Mouse (Mus musculus) neural tube, embryonic 15.5 days (tissue): ENCODE measurements at regions not wholly inside any gene's neighbourhood (a gene's known extent, or its start where the extent isn't known, plus 50 kb on each side); places are given as distances from the start of the nearest gene placed in this dataset.

ENCODE experiments used
- ATAC-seq: fragments of 200-750 bp; cut with Nextera tagmentation; 2 replicates; pipeline ENCODE4 v1.8.0; 2017; ENCODE audit warnings: mild to moderate bottlenecking, moderate TSS enrichment, moderate library complexity; ENCODE audit not compliant: low FRiP score
- H3K27ac ChIP-seq: fragments of 300-500 bp; sonication (generic); replicated peaks from 2 replicates; pipeline ENCODE4 v1.5.1; 2015; ENCODE audit warnings: mild to moderate bottlenecking, inconsistent platforms
- H3K27me3 ChIP-seq: fragments of 300-500 bp; sonication (generic); replicated peaks from 2 replicates; pipeline ENCODE4 v1.6.1; 2015; ENCODE audit warnings: inconsistent platforms
- H3K36me3 ChIP-seq: fragments of 300-500 bp; sonication (generic); 2 replicates; pipeline ENCODE4 v1.6.1; 2015; ENCODE audit warnings: inconsistent platforms
- H3K4me1 ChIP-seq: fragments of 300-500 bp; sonication (generic); 2 replicates; pipeline ENCODE4 v1.6.1; 2015; ENCODE audit warnings: inconsistent platforms
- H3K4me2 ChIP-seq: fragments of 300-500 bp; sonication (generic); 2 replicates; pipeline ENCODE4 v1.6.1; 2015; ENCODE audit warnings: inconsistent platforms, mild to moderate bottlenecking, moderate library complexity
- H3K4me3 ChIP-seq: fragments of 300-500 bp; sonication (generic); replicated peaks from 2 replicates; pipeline ENCODE4 v1.5.1; 2015; ENCODE audit warnings: mild to moderate bottlenecking, inconsistent platforms
- H3K9ac ChIP-seq: fragments of 300-500 bp; sonication (generic); replicated peaks from 2 replicates; pipeline ENCODE4 v1.6.1; 2015; ENCODE audit warnings: mild to moderate bottlenecking, inconsistent platforms
- H3K9me3 ChIP-seq: fragments of 300-500 bp; sonication (generic); replicated peaks from 2 replicates; pipeline ENCODE4 v1.6.1; 2016; ENCODE audit warnings: inconsistent platforms
- WGBS: fragments of 180-500 bp; shearing (Covaris S2); methylation state at CpG from one replicate; pipeline ENCODE4 v1.1.7; 2015; ENCODE audit warnings: mixed read lengths; 5-methylcytosine and 5-hydroxymethylcytosine counted together

- ATAC-seq, result no peak
- Histone ChIP-seq H3K4me2 (no peak overlapping the region), H3K4me3 (no peak overlapping the region), H3K4me1 (no peaks in the 10 kb centered on the region), H3K9me3 (no peaks in the 10 kb centered on the region), H3K27me3 (no peaks in the 10 kb centered on the region), H3K36me3 (no peaks in the 10 kb centered on the region), H3K9ac (no peak overlapping the region), H3K27ac (no peak overlapping the region)
- WGBS, result 73% methylated on average over 2 of the region's 2 CpGs
Observed at GRCm38 (mm10) chr9:52341029-52341428, 172.7 kb upstream of the Zc3h12c start.

GRCm38 (mm10) chr9:52337786-52338322 is 169.5 kb upstream of the Zc3h12c start:
- H3K9me3 ChIP-seq, result no peaks in the 10 kb centered on the region
- no peak overlapping the region for H3K4me3 ChIP-seq
- WGBS, result 83% methylated on average over 4 of the region's 4 CpGs
- ATAC-seq, result no peak
- no peak overlapping the region for H3K9ac ChIP-seq
- H3K36me3 ChIP-seq, result no peaks in the 10 kb centered on the region
- no peak overlapping the region for H3K4me2 ChIP-seq
- H3K27ac ChIP-seq, result no peak overlapping the region
- no peaks in the 10 kb centered on the region for H3K27me3 ChIP-seq
- H3K4me1 ChIP-seq, result no peaks in the 10 kb centered on the region

GRCm38 (mm10) chr9:52334767-52335166 is 166.4 kb upstream of the Zc3h12c start:
- no peak for ATAC-seq
- no peaks in the 10 kb centered on the region for H3K27me3 ChIP-seq
- H3K36me3 ChIP-seq, result no peaks in the 10 kb centered on the region
- H3K27ac ChIP-seq, result no peak overlapping the region
- H3K9ac ChIP-seq, result no peak overlapping the region
- 91% methylated on average over 3 of the region's 3 CpGs for WGBS
- H3K4me2 ChIP-seq, result no peak overlapping the region
- H3K4me1 ChIP-seq, result no peaks in the 10 kb centered on the region
- no peaks in the 10 kb centered on the region for H3K9me3 ChIP-seq
- H3K4me3 ChIP-seq, result no peak overlapping the region

- H3K9ac ChIP-seq, result no peak overlapping the region
- H3K4me1 ChIP-seq, result no peaks in the 10 kb centered on the region
- H3K36me3 ChIP-seq, result no peaks in the 10 kb centered on the region
- no peak overlapping the region for H3K4me3 ChIP-seq
- no peaks in the 10 kb centered on the region for H3K9me3 ChIP-seq
- WGBS, result 54% methylated on average over 2 of the region's 2 CpGs
- no peak for ATAC-seq
- no peak overlapping the region for H3K4me2 ChIP-seq
- H3K27ac ChIP-seq, result no peak overlapping the region
- no peaks in the 10 kb centered on the region for H3K27me3 ChIP-seq
Observed at GRCm38 (mm10) chr9:52333884-52334283, 165.5 kb upstream of the Zc3h12c start.

- H3K27ac ChIP-seq, result no peak overlapping the region
- no peak overlapping the region for H3K9ac ChIP-seq
- no peak for ATAC-seq
- 72% methylated on average over 1 of the region's 1 CpGs for WGBS
- H3K27me3 ChIP-seq, result no peaks in the 10 kb centered on the region
- H3K4me2 ChIP-seq, result no peak overlapping the region
- no peaks in the 10 kb centered on the region for H3K4me1 ChIP-seq
- H3K4me3 ChIP-seq, result no peak overlapping the region
- H3K36me3 ChIP-seq, result no peaks in the 10 kb centered on the region
- H3K9me3 ChIP-seq, result no peaks in the 10 kb centered on the region
Observed at GRCm38 (mm10) chr9:52331748-52332147, 163.4 kb upstream of the Zc3h12c start.

GRCm38 (mm10) chr9:52330652-52331051 is 162.3 kb upstream of the Zc3h12c start:
- no peak overlapping the region for H3K27ac ChIP-seq
- H3K4me2 ChIP-seq, result no peak overlapping the region
- no peak for ATAC-seq
- H3K36me3 ChIP-seq, result no peaks in the 10 kb centered on the region
- H3K27me3 ChIP-seq, result no peaks in the 10 kb centered on the region
- no peaks in the 10 kb centered on the region for H3K9me3 ChIP-seq
- no peak overlapping the region for H3K9ac ChIP-seq
- WGBS, result 82% methylated on average over 3 of the region's 3 CpGs
- no peak overlapping the region for H3K4me3 ChIP-seq
- no peaks in the 10 kb centered on the region for H3K4me1 ChIP-seq

DNA sequence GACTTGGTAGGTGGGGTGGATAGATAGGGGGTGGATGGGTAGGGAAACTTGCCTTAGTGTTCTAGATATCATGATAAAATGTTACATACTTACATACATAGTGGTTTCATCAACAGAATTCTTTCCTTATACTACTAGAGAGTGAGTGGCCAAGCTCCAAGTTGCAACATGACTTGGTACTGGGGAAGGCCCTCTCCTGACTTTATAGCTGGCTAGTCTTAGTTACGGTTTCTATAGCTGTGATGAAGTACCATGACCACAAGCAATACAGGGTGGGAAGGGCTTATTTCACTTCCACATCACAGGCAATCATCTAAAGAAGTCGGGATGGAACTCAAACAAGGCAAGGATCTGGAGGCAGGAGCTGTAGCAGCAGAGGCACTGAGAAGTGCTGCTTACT is 156.0 kb upstream of the Zc3h12c start:
- no peaks in the 10 kb centered on the region for H3K36me3 ChIP-seq
- H3K4me3 ChIP-seq, result no peak overlapping the region
- no peak for ATAC-seq
- WGBS, result 88% methylated on average over 2 of the region's 2 CpGs
- no peak overlapping the region for H3K27ac ChIP-seq
- H3K9ac ChIP-seq, result no peak overlapping the region
- H3K4me2 ChIP-seq, result no peak overlapping the region
- no peaks in the 10 kb centered on the region for H3K27me3 ChIP-seq
- H3K4me1 ChIP-seq, result no peaks in the 10 kb centered on the region
- no peaks in the 10 kb centered on the region for H3K9me3 ChIP-seq

- H3K27me3 ChIP-seq, result no peaks in the 10 kb centered on the region
- H3K4me1 ChIP-seq, result no peaks in the 10 kb centered on the region
- ATAC-seq, result no peak
- no peaks in the 10 kb centered on the region for H3K36me3 ChIP-seq
- H3K9ac ChIP-seq, result no peak overlapping the region
- H3K9me3 ChIP-seq, result no peaks in the 10 kb centered on the region
- no peak overlapping the region for H3K27ac ChIP-seq
- 78% methylated on average over 1 of the region's 1 CpGs for WGBS
- H3K4me3 ChIP-seq, result no peak overlapping the region
- no peak overlapping the region for H3K4me2 ChIP-seq
Observed at GRCm38 (mm10) chr9:52323757-52324156, 155.4 kb upstream of the Zc3h12c start.

DNA sequence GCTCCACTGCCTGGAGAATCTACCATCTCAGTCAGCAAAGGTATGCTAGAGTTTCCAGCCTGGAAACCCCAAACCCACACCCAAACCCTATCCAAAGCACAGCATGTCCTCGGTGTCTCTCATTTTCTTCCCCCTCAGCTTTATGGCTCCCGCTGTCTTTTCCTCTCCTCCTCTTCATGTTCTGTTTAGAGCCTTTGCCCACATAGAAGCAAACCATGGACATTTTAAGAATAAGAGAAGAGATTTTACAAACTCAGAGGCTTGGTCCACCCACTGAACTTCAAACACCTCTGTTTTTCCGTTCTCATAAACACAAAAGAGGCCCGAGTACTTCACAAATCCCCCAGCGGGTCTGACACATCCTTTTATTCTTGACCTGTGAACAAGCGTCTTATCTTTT is 154.9 kb upstream of the Zc3h12c start:
- Histone ChIP-seq H3K36me3 (no peaks in the 10 kb centered on the region), H3K9ac (no peak overlapping the region), H3K4me1 (no peaks in the 10 kb centered on the region), H3K27me3 (no peaks in the 10 kb centered on the region), H3K4me3 (no peak overlapping the region), H3K9me3 (no peaks in the 10 kb centered on the region), H3K27ac (no peak overlapping the region), H3K4me2 (no peak overlapping the region)
- no peak for ATAC-seq
- 90% methylated on average over 6 of the region's 6 CpGs for WGBS

- Histone ChIP-seq H3K27ac (no peak overlapping the region), H3K36me3 (no peaks in the 10 kb centered on the region), H3K9ac (no peak overlapping the region), H3K4me2 (no peak overlapping the region), H3K4me3 (no peak overlapping the region), H3K27me3 (no peaks in the 10 kb centered on the region), H3K4me1 (peaks cover 3% of the 10 kb centered on the region; the same call in 1 of the 2 replicates), H3K9me3 (no peaks in the 10 kb centered on the region)
- WGBS, result 84% methylated on average over 6 of the region's 6 CpGs
- ATAC-seq, result no peak
Observed at GRCm38 (mm10) chr9:52301521-52301920, 133.1 kb upstream of the Zc3h12c start.

GRCm38 (mm10) chr9:52298329-52298728 is 130.0 kb upstream of the Zc3h12c start:
- no peak overlapping the region for H3K9ac ChIP-seq
- no peaks in the 10 kb centered on the region for H3K9me3 ChIP-seq
- H3K36me3 ChIP-seq, result no peaks in the 10 kb centered on the region
- H3K27me3 ChIP-seq, result no peaks in the 10 kb centered on the region
- H3K27ac ChIP-seq, result no peak overlapping the region
- no peak for ATAC-seq
- H3K4me2 ChIP-seq, result no peak overlapping the region
- H3K4me1 ChIP-seq, result peaks cover 3% of the 10 kb centered on the region; the same call in 1 of the 2 replicates
- 10% methylated on average over 6 of the region's 6 CpGs for WGBS
- H3K4me3 ChIP-seq, result no peak overlapping the region

GRCm38 (mm10) chr9:52294699-52295098 is 126.3 kb upstream of the Zc3h12c start:
- no peak for ATAC-seq
- Histone ChIP-seq H3K27me3 (no peaks in the 10 kb centered on the region), H3K9me3 (no peaks in the 10 kb centered on the region), H3K9ac (no peak overlapping the region), H3K4me2 (no peak overlapping the region), H3K4me3 (no peak overlapping the region), H3K27ac (no peak overlapping the region), H3K4me1 (peaks cover 3% of the 10 kb centered on the region; the same call in 1 of the 2 replicates), H3K36me3 (no peaks in the 10 kb centered on the region)
- 73% methylated on average over 8 of the region's 8 CpGs for WGBS

- H3K27me3 ChIP-seq, result peaks cover 4% of the 10 kb centered on the region; the same call in 1 of the 2 replicates
- H3K4me3 ChIP-seq, result no peak overlapping the region
- 88% methylated on average over 4 of the region's 4 CpGs for WGBS
- H3K27ac ChIP-seq, result no peak overlapping the region
- H3K9ac ChIP-seq, result no peak overlapping the region
- H3K9me3 ChIP-seq, result no peaks in the 10 kb centered on the region
- 0 out of 2 replicates have a peak, but pooled peaks cover 3% of the 10 kb centered on the region for H3K4me1 ChIP-seq
- ATAC-seq, result no peak
- no peaks in the 10 kb centered on the region for H3K36me3 ChIP-seq
- no peak overlapping the region for H3K4me2 ChIP-seq
Observed at GRCm38 (mm10) chr9:52289069-52289468, 120.7 kb upstream of the Zc3h12c start.
